ENCODE assay signal across 8 mouse cellular contexts in the genomic region with DNA sequence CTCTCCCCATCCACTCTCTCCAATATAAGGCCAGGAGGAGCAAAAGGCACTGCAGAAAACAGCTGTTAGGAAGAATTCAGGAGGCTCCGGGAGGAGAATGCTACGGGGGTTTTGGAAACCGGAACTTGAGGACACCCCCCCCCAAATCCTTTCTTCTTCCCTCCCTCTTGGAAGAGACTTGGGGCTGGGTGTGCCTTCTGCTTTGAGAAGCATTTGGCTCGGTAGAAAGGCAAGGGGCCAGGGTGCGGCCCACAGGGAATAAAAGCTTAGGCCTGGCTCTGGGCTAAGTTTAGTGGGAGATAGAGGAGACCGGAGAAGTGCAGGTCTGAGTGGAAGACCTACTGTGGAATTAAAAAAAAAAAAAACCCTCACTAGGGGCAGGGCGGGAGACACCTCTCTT.
DNase-seq lines count a peak whose midpoint lies in the region; ATAC-seq lines count a peak whose summit lies in the region.

No protein-coding gene starts in this region.

- H3K27me3 ChIP-seq in hindbrain, embryonic 16.5 days (replicated peaks; ENCODE audit: control insufficient read depth, insufficient read depth, low read length): no peaks in the 10 kb centered on the region
- H3K27me3 ChIP-seq in liver, embryonic 15.5 days: peaks cover 24% of the 10 kb centered on the region
- H3K27me3 ChIP-seq in neural tube, embryonic 14.5 days (ENCODE audit: control insufficient read depth, insufficient read depth, low read length): peaks cover 4% of the 10 kb centered on the region; the same call in 1 of the 2 replicates

- H3K36me3 ChIP-seq in hindbrain, embryonic 16.5 days (ENCODE audit: control insufficient read depth, insufficient read depth, low read length): no peaks in the 10 kb centered on the region
- H3K36me3 ChIP-seq in liver, embryonic 15.5 days (replicated peaks): no peaks in the 10 kb centered on the region
- H3K36me3 ChIP-seq in neural tube, embryonic 14.5 days (ENCODE audit: control insufficient read depth, insufficient read depth, low read length): no peaks in the 10 kb centered on the region

- peak overlapping the region; percentile 83 for H3K4me2 ChIP-seq in hindbrain, embryonic 16.5 days (ENCODE audit: low read length)
- H3K4me2 ChIP-seq in liver, embryonic 15.5 days: peak overlapping the region; percentile 93
- H3K4me2 ChIP-seq in neural tube, embryonic 14.5 days (ENCODE audit: low read depth, low read length): peak overlapping the region; percentile 91

- ATAC-seq in hindbrain, embryonic 16.5 days: no peak
- ATAC-seq in liver, embryonic 15.5 days (ENCODE audit: insufficient read depth): no peak
- no peak for ATAC-seq in neural tube, embryonic 14.5 days (ENCODE audit: low read depth)

- peak; percentile 33 to 61 for DNase-seq in adrenal gland, adult 18-20 months (ENCODE audit: low spot score in 2 of 2)
- DNase-seq in adrenal gland, adult 8-10 months: no peak
- DNase-seq in cerebellum, adult 8-10 months: peak; percentile 30
- DNase-seq in gastrocnemius, postnatal 10 days: peak; percentile 78
- DNase-seq in retina, embryonic 14.5 days (ENCODE audit: low spot score): no peak

- no peaks in the 10 kb centered on the region for H3K9me3 ChIP-seq in hindbrain, embryonic 16.5 days (ENCODE audit: control insufficient read depth, low read length)
- H3K9me3 ChIP-seq in liver, embryonic 15.5 days (replicated peaks): no peaks in the 10 kb centered on the region
- H3K9me3 ChIP-seq in neural tube, embryonic 14.5 days (ENCODE audit: control insufficient read depth, low read length): no peaks in the 10 kb centered on the region

- no peak overlapping the region for H3K27ac ChIP-seq in hindbrain, embryonic 16.5 days (ENCODE audit: low read depth, low read length)
- no peak overlapping the region for H3K27ac ChIP-seq in liver, embryonic 15.5 days (replicated peaks)
- H3K27ac ChIP-seq in neural tube, embryonic 14.5 days (ENCODE audit: low read depth, low read length): no peak overlapping the region

- peak overlapping the region; percentile 96 for H3K9ac ChIP-seq in hindbrain, embryonic 16.5 days (ENCODE audit: low read depth, low read length)
- no peak overlapping the region for H3K9ac ChIP-seq in liver, embryonic 15.5 days
- peak overlapping the region; percentile 95 for H3K9ac ChIP-seq in neural tube, embryonic 14.5 days (replicated peaks; ENCODE audit: low read depth, low read length)

- peak overlapping the region; percentile 87 for H3K4me3 ChIP-seq in hindbrain, embryonic 16.5 days (ENCODE audit: low read length)
- H3K4me3 ChIP-seq in liver, embryonic 15.5 days (replicated peaks): peak overlapping the region; percentile 74
- peak overlapping the region; percentile 81 for H3K4me3 ChIP-seq in neural tube, embryonic 14.5 days (ENCODE audit: low read depth, low read length)

- H3K4me1 ChIP-seq in hindbrain, embryonic 16.5 days (ENCODE audit: control insufficient read depth, insufficient read depth, low read depth, low read length): peaks cover 22% of the 10 kb centered on the region
- H3K4me1 ChIP-seq in liver, embryonic 15.5 days (replicated peaks): peaks cover 36% of the 10 kb centered on the region
- H3K4me1 ChIP-seq in neural tube, embryonic 14.5 days (ENCODE audit: control insufficient read depth, insufficient read depth, low read length): peaks cover 21% of the 10 kb centered on the region; the same call in 1 of the 2 replicates

- 7% methylated on average over 7 of the region's 7 CpGs for WGBS in hindbrain, embryonic 16.5 days
- WGBS in liver, embryonic 15.5 days (ENCODE audit: insufficient replicate concordance): 27% methylated on average over 7 of the region's 7 CpGs
- 7% methylated on average over 7 of the region's 7 CpGs for WGBS in neural tube, embryonic 14.5 days

Comparison
In these comparisons a context has a peak if more than half of its experiments do, and no peak if none do; other contexts are left out.
1. DNase-seq: peak in adrenal gland, adult 18-20 months (2 of 2), cerebellum, adult 8-10 months (single experiment) and gastrocnemius, postnatal 10 days (single experiment); none in adrenal gland, adult 8-10 months (single experiment) and retina, embryonic 14.5 days (single experiment).
2. Peak in every context shown above with its lines, with median percentiles within 50 percentile points of each other: H3K4me2 ChIP-seq and H3K4me3 ChIP-seq.